Mouse (Mus musculus): ENCODE data around the gene Cnnm4. TPM values are rescaled to one million over a fixed set of nuclear protein-coding genes. Genes with fewer than 3 reads are reported as not detected.

Cnnm4 gene
- polyA plus RNA-seq, 1 experiment from 2014 or later = 9.5 TPM

DNA sequence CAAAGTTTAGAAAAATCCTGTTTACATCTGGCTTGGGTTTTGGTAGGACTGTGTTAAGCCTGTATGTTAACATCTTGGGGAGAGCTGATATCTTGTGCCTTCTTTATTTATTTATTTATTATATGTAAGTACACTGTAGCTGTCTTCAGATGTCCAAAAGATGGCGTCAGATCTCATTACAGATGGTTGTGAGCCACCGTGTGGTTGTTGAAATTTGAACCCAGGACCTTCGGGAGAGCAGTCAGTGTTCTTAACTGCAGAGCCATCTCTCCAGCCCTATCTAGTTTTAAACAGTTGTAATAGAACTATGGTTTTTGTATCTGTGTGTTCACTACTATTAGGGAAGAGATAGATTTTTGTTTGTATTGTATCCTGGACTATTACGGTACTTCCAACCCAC is 57.9 kb downstream of the Cnnm4 start:
- Histone ChIP-seq H3K27ac (replicated peaks; ENCODE audit: low read depth, low read length) (no peak overlapping the region), H3K9ac (replicated peaks; ENCODE audit: low read length) (no peak overlapping the region), H3K36me3 (ENCODE audit: control insufficient read depth, insufficient read depth, low read length) (peaks cover 22% of the 10 kb centered on the region), H3K9me3 (ENCODE audit: control insufficient read depth, low read length) (no peaks in the 10 kb centered on the region), H3K4me1 (ENCODE audit: control insufficient read depth, insufficient read depth, low read length) (no peaks in the 10 kb centered on the region), H3K4me3 (replicated peaks; ENCODE audit: low read depth, low read length) (no peak overlapping the region), H3K4me2 (ENCODE audit: low read length) (no peak overlapping the region), H3K27me3 (ENCODE audit: control insufficient read depth, insufficient read depth, low read length) (no peaks in the 10 kb centered on the region)
- 92% methylated on average over 4 of the region's 4 CpGs for WGBS
- DNase-seq = no peak
- ATAC-seq (ENCODE audit: low FRiP score, low TSS enrichment) = no peak

DNA sequence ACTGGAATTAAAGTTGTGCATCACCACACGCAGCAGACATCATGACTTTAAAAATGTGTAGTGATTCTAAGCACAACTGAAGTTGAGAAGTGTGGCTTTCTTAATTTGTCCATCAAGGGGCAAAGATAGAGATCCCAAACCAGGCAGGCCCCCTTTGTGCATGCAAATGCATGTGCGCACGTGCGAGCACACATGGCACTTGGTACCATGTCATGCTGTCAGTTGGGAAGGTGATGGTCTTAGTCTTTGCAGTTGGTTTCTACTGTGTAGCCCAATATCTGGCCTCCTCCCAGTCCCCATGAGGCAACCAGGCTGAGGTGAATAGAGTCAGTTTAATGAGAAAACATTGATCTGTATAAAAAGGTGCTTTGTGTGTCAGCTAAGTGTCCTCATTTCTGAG is 58.5 kb downstream of the Cnnm4 start:
- peaks cover 16% of the 10 kb centered on the region for H3K36me3 ChIP-seq (ENCODE audit: control insufficient read depth, insufficient read depth, low read length)
- ATAC-seq (ENCODE audit: low FRiP score, low TSS enrichment) (no peak), DNase-seq (no peak)
- no peaks in the 10 kb centered on the region for H3K27me3 ChIP-seq (ENCODE audit: control insufficient read depth, insufficient read depth, low read length)
- H3K9me3 ChIP-seq (ENCODE audit: control insufficient read depth, low read length) = no peaks in the 10 kb centered on the region
- H3K27ac ChIP-seq (replicated peaks; ENCODE audit: low read depth, low read length) = no peak overlapping the region
- no peak overlapping the region for H3K4me3 ChIP-seq (replicated peaks; ENCODE audit: low read depth, low read length)
- H3K9ac ChIP-seq (replicated peaks; ENCODE audit: low read length) = no peak overlapping the region
- no peak overlapping the region for H3K4me2 ChIP-seq (ENCODE audit: low read length)
- 98% methylated on average over 4 of the region's 4 CpGs for WGBS
- H3K4me1 ChIP-seq (ENCODE audit: control insufficient read depth, insufficient read depth, low read length) = no peaks in the 10 kb centered on the region

DNA sequence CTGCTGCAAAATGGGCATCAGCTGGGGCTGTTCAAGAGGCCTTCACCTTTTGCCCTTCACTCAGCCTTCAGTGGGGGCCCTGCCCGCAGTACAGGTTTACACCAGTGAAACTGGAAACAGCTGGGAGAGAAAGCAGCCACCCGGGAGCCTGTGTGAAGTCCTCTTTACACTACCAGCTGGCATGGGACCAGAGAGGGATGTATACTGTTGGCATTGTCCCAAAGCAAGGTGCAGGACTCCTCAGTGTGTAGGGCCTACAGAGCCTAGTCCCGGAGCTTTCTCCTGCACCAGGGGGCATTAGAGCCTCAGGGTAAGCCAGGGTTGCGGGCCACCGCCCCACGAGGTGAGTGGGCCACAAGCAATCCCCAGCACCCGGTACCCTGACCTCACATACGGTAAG is 59.1 kb downstream of the Cnnm4 start:
- ATAC-seq (ENCODE audit: low FRiP score, low TSS enrichment) (no peak), DNase-seq (no peak)
- Histone ChIP-seq H3K4me2 (ENCODE audit: low read length) (no peak overlapping the region), H3K9me3 (ENCODE audit: control insufficient read depth, low read length) (no peaks in the 10 kb centered on the region), H3K36me3 (ENCODE audit: control insufficient read depth, insufficient read depth, low read length) (peaks cover 10% of the 10 kb centered on the region), H3K9ac (replicated peaks; ENCODE audit: low read length) (no peak overlapping the region), H3K4me1 (ENCODE audit: control insufficient read depth, insufficient read depth, low read length) (no peaks in the 10 kb centered on the region), H3K27me3 (ENCODE audit: control insufficient read depth, insufficient read depth, low read length) (no peaks in the 10 kb centered on the region), H3K27ac (replicated peaks; ENCODE audit: low read depth, low read length) (no peak overlapping the region), H3K4me3 (replicated peaks; ENCODE audit: low read depth, low read length) (no peak overlapping the region)
- WGBS = 87% methylated on average over 8 of the region's 8 CpGs

DNA sequence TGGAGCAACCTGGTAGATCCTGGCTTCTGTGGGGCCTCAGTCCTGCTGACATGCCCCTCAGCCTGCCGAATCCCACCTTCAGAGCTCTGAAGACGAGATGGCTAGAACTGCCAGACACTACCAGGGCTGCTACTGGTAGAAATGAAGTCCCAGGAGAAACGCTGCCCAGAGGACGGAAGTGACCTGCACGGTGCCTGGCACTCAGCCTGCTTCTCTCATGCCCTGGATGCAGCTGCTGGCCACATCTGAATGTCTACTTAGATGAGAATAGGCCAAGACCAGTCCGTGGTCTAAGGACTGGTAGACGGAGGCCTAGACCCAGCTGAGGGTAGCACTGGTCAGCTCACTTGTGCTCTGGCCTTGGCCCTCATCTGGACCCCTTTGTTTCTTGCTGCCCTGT is 59.5 kb downstream of the Cnnm4 start:
- Histone ChIP-seq H3K36me3 (ENCODE audit: control insufficient read depth, insufficient read depth, low read length) (peaks cover 5% of the 10 kb centered on the region), H3K27ac (replicated peaks; ENCODE audit: low read depth, low read length) (no peak overlapping the region), H3K4me1 (ENCODE audit: control insufficient read depth, insufficient read depth, low read length) (no peaks in the 10 kb centered on the region), H3K4me2 (ENCODE audit: low read length) (no peak overlapping the region), H3K9me3 (ENCODE audit: control insufficient read depth, low read length) (no peaks in the 10 kb centered on the region), H3K4me3 (replicated peaks; ENCODE audit: low read depth, low read length) (no peak overlapping the region), H3K27me3 (ENCODE audit: control insufficient read depth, insufficient read depth, low read length) (no peaks in the 10 kb centered on the region), H3K9ac (replicated peaks; ENCODE audit: low read length) (no peak overlapping the region)
- DNase-seq = no peak
- 91% methylated on average over 7 of the region's 7 CpGs for WGBS
- ATAC-seq (ENCODE audit: low FRiP score, low TSS enrichment) = no peak

DNA sequence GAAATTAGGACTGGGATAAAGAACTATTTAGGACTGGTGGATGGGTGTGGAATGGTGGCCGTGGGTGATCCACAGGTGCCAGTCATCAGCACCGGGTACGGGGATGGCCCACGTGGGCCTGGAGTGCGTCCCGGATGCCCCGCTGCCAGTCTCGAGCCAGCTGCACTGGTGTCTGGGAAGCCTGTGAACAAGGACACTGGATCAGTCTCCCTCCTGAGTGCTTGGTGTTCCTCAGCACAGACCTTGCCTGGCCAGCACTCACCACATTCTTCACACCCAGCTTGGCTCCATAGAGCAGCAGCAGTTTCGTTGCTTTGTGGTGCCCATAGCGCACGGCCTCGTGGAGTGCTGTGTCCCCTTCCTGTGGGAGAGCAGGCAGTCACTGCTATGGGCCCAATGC is 60.0 kb downstream of the Cnnm4 start:
- no peak for DNase-seq
- Histone ChIP-seq H3K4me1 (ENCODE audit: control insufficient read depth, insufficient read depth, low read length) (no peaks in the 10 kb centered on the region), H3K9ac (replicated peaks; ENCODE audit: low read length) (no peak overlapping the region), H3K27me3 (ENCODE audit: control insufficient read depth, insufficient read depth, low read length) (no peaks in the 10 kb centered on the region), H3K27ac (replicated peaks; ENCODE audit: low read depth, low read length) (no peak overlapping the region), H3K4me2 (ENCODE audit: low read length) (no peak overlapping the region), H3K36me3 (ENCODE audit: control insufficient read depth, insufficient read depth, low read length) (0 out of 2 replicates have a peak, but pooled peaks cover 2% of the 10 kb centered on the region), H3K9me3 (ENCODE audit: control insufficient read depth, low read length) (no peaks in the 10 kb centered on the region), H3K4me3 (replicated peaks; ENCODE audit: low read depth, low read length) (no peak overlapping the region)
- ATAC-seq (ENCODE audit: low FRiP score, low TSS enrichment) = no peak
- WGBS = 95% methylated on average over 12 of the region's 12 CpGs

DNA sequence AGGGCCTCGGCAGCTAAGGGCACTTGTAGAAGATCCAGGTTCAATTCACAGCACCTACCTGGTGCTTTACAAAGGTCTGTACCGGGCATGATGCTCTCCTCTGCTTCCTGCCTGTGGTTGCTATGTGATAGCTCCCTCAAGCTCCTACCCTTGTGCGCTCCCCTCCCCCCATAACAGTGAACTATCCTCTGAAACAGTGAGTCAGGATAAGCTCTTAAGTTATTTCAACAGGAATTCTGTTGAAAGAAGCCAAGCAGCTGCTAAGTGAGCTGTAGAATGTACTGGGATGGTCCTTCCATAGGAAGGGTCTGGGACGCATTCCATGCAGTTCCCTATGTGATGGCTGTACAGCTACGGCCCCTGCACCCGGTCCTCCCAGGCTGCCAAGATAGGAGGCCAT is 62.1 kb downstream of the Cnnm4 start:
- Histone ChIP-seq H3K36me3 (ENCODE audit: control insufficient read depth, insufficient read depth, low read length) (peaks cover 6% of the 10 kb centered on the region), H3K4me2 (ENCODE audit: low read length) (no peak overlapping the region), H3K4me3 (replicated peaks; ENCODE audit: low read depth, low read length) (no peak overlapping the region), H3K27ac (replicated peaks; ENCODE audit: low read depth, low read length) (no peak overlapping the region), H3K9ac (replicated peaks; ENCODE audit: low read length) (no peak overlapping the region), H3K9me3 (ENCODE audit: control insufficient read depth, low read length) (no peaks in the 10 kb centered on the region), H3K4me1 (ENCODE audit: control insufficient read depth, insufficient read depth, low read length) (no peaks in the 10 kb centered on the region), H3K27me3 (ENCODE audit: control insufficient read depth, insufficient read depth, low read length) (no peaks in the 10 kb centered on the region)
- ATAC-seq (ENCODE audit: low FRiP score, low TSS enrichment) = no peak
- WGBS = 86% methylated on average over 6 of the region's 6 CpGs
- no peak for DNase-seq

DNA sequence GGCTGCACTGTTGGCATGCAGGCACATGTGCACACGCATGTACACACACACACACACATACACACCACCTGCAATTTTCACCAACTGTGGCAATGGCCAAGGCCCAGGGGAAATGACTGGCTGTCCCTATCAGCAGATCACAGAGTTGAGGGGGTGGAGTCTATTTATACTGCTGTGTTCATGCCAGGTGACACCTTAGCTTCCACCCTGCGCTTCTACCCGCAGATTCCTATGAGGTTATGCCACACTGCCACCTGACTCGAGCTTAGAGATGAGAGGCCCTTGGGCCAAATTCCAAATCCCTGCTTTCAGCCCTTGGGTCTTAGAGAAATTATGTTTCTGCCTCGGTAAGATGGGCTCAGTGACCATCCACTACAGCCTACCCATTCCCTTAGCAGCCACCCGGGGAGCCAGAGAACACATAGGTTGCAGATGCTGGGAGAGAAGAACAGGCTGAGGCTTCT is 63.2 kb downstream of the Cnnm4 start:
- Histone ChIP-seq H3K27ac (replicated peaks; ENCODE audit: low read depth, low read length) (no peak overlapping the region), H3K9ac (replicated peaks; ENCODE audit: low read length) (no peak overlapping the region), H3K9me3 (ENCODE audit: control insufficient read depth, low read length) (no peaks in the 10 kb centered on the region), H3K4me3 (replicated peaks; ENCODE audit: low read depth, low read length) (no peak overlapping the region), H3K4me2 (ENCODE audit: low read length) (no peak overlapping the region), H3K27me3 (ENCODE audit: control insufficient read depth, insufficient read depth, low read length) (no peaks in the 10 kb centered on the region), H3K36me3 (ENCODE audit: control insufficient read depth, insufficient read depth, low read length) (peaks cover 17% of the 10 kb centered on the region), H3K4me1 (ENCODE audit: control insufficient read depth, insufficient read depth, low read length) (no peaks in the 10 kb centered on the region)
- DNase-seq (no peak), ATAC-seq (ENCODE audit: low FRiP score, low TSS enrichment) (no peak)
- 81% methylated on average over 6 of the region's 6 CpGs for WGBS

DNA sequence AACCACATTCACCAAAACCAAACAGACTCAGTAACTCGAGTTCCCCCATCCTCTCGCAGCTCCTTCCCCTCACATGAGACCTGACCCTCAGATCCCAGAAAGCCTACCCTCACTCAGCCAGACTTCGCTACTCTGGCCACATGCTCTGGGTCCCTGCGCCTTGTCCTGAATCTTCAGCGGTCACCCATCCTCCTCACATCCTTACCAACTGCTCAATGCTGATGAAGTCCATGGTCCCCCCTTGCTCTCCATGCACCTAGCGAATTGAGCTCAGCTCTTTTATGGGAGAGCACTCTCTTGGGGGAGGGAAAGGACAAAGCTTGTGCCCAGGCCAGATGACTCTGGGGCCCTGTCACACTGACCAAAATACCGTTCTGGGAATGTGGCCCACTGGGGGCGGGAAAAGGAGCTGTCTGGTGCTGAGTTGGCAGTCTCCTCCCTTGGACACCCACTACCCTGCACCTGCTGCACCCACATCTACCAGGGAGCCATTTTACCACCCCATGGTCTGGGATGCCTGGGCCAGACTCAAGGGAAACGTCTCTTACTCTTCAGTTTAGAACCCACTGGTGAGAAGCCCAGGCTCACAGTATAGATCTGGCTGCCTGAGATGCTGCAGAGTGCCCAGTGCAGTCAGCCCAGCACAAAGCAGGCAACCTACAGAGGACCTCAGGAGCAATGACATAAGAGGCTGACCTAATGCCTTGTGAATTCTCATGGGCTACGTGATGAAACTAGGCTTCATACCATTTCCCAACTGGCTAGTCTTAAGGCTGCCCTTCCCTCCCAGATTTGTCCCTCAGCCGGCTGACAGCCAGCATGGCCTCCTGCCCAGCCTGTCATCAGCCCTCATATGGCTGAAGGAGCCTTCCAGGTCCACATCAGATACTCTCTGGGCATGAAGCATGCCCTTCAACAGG is 64.3 kb downstream of the Cnnm4 start:
- Histone ChIP-seq H3K9ac (replicated peaks; ENCODE audit: low read length) (no peak overlapping the region), H3K4me3 (replicated peaks; ENCODE audit: low read depth, low read length) (no peak overlapping the region), H3K27ac (replicated peaks; ENCODE audit: low read depth, low read length) (no peak overlapping the region), H3K27me3 (ENCODE audit: control insufficient read depth, insufficient read depth, low read length) (no peaks in the 10 kb centered on the region), H3K4me1 (ENCODE audit: control insufficient read depth, insufficient read depth, low read length) (no peaks in the 10 kb centered on the region), H3K9me3 (ENCODE audit: control insufficient read depth, low read length) (no peaks in the 10 kb centered on the region), H3K4me2 (ENCODE audit: low read length) (no peak overlapping the region), H3K36me3 (ENCODE audit: control insufficient read depth, insufficient read depth, low read length) (peaks cover 25% of the 10 kb centered on the region)
- no peak for ATAC-seq (ENCODE audit: low FRiP score, low TSS enrichment)
- DNase-seq = no peak
- 90% methylated on average over 11 of the region's 11 CpGs for whole genome bisulfite sequencing

DNA sequence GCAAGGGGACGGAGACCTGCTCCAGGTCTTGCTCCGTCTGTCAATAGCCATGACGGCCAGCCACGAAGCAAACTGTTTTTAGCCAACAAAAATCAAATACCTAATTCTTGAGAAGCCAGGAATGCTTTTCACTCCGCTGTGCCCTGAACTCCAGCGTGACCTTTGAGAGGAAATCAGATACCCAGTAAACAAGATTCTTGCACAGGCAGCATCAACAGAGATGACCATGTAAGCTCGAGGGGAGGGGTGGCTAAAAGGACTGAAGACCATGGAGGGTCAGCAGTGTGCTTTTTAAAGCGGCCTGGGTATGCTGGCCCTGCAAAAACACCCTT is 64.9 kb downstream of the Cnnm4 start:
- Histone ChIP-seq H3K9me3 (ENCODE audit: control insufficient read depth, low read length) (no peaks in the 10 kb centered on the region), H3K36me3 (ENCODE audit: control insufficient read depth, insufficient read depth, low read length) (peaks cover 28% of the 10 kb centered on the region), H3K9ac (replicated peaks; ENCODE audit: low read length) (no peak overlapping the region), H3K27ac (replicated peaks; ENCODE audit: low read depth, low read length) (no peak overlapping the region), H3K4me2 (ENCODE audit: low read length) (no peak overlapping the region), H3K27me3 (ENCODE audit: control insufficient read depth, insufficient read depth, low read length) (no peaks in the 10 kb centered on the region), H3K4me3 (replicated peaks; ENCODE audit: low read depth, low read length) (no peak overlapping the region), H3K4me1 (ENCODE audit: control insufficient read depth, insufficient read depth, low read length) (no peaks in the 10 kb centered on the region)
- no peak for ATAC-seq (ENCODE audit: low FRiP score, low TSS enrichment)
- 91% methylated on average over 8 of the region's 8 CpGs for WGBS
- DNase-seq = no peak
